Mouse (Mus musculus) MEL (cell line): ENCODE results near the gene Lrrc63. TPM values are rescaled to one million over a fixed set of nuclear protein-coding genes. Genes with fewer than 3 reads are reported as not detected.

Experiments
- DNase-seq: peaks from one replicate; pipeline ENCODE4 v3.0.0; 2011; ENCODE audit warnings: low read depth, low spot score
- H3K27ac ChIP-seq: 2 replicates; pipeline ENCODE4 v1.5.1; 2012; ENCODE audit warnings: low read depth, mild to moderate bottlenecking, control low read depth, low read length, moderate library complexity; ENCODE audit not compliant: control insufficient read depth
- H3K27me3 ChIP-seq, 2 experiments: fragments of 150-350 bp in 1 of 2; sonication (generic) in 1 of 2; 2 replicates each; pipeline ENCODE4 v1.6.1; 2012; ENCODE audit warnings: low read length in 2 of 2, mild to moderate bottlenecking in 2 of 2, improper control_type of control experiment in 1 of 2, moderate library complexity in 1 of 2; ENCODE audit not compliant: insufficient read depth in 2 of 2, control insufficient read depth in 1 of 2
- H3K36me3 ChIP-seq, 2 experiments: 2 replicates each; pipeline ENCODE4 v1.6.1; 2012 to 2014; ENCODE audit warnings: low read length in 2 of 2, improper control_type of control experiment in 1 of 2, inconsistent platforms in 1 of 2, mild to moderate bottlenecking in 1 of 2; ENCODE audit not compliant: insufficient read depth in 2 of 2, control insufficient read depth in 1 of 2
- H3K4me1 ChIP-seq, 2 experiments: fragments of 150-350 bp in 1 of 2; sonication (generic) in 1 of 2; 2 replicates each; pipeline ENCODE4 v1.6.1; 2012; ENCODE audit warnings: low read length in 2 of 2, improper control_type of control experiment in 1 of 2, mild to moderate bottlenecking in 1 of 2; ENCODE audit not compliant: insufficient read depth in 2 of 2, control insufficient read depth in 1 of 2
- H3K4me3 ChIP-seq, 2 experiments: fragments of 150-350 bp in 1 of 2; sonication (generic) in 1 of 2; 2 replicates each; pipeline ENCODE4 v1.5.1; 2012; ENCODE audit warnings: low read depth in 2 of 2, low read length in 2 of 2, mild to moderate bottlenecking in 2 of 2, moderate library complexity in 2 of 2, control low read depth in 1 of 2, improper control_type of control experiment in 1 of 2; ENCODE audit not compliant: control insufficient read depth in 1 of 2, insufficient read depth in 1 of 2
- H3K79me2 ChIP-seq: 2 replicates; pipeline ENCODE4 v1.6.1; 2012; ENCODE audit warnings: mild to moderate bottlenecking, low read length, moderate library complexity; ENCODE audit not compliant: control insufficient read depth, poor library complexity, insufficient read depth
- H3K9ac ChIP-seq: 2 replicates; pipeline ENCODE4 v1.6.1; 2012; ENCODE audit warnings: low read depth, mild to moderate bottlenecking, control low read depth, low read length, moderate library complexity; ENCODE audit not compliant: control insufficient read depth, poor library complexity, severe bottlenecking
- H3K9me3 ChIP-seq: fragments of 150-350 bp; sonication (generic); replicated peaks from 2 replicates; pipeline ENCODE4 v1.6.1; 2012; ENCODE audit warnings: mild to moderate bottlenecking, low read length, improper control_type of control experiment, moderate library complexity; ENCODE audit not compliant: insufficient read depth
- BHLHE40 ChIP-seq: IDR thresholded peaks from 2 replicates; pipeline ENCODE4 v1.6.1; 2012; ENCODE audit warnings: low read depth, mild to moderate bottlenecking, inconsistent platforms, low read length, improper control_type of control experiment, borderline replicate concordance
- CHD1 ChIP-seq: IDR thresholded peaks from 2 replicates; pipeline ENCODE4 v1.6.1; 2012; ENCODE audit warnings: low read depth, mild to moderate bottlenecking, inconsistent platforms, low read length, improper control_type of control experiment
- CHD2 ChIP-seq: IDR thresholded peaks from 2 replicates; pipeline ENCODE4 v1.6.1; 2011; ENCODE audit warnings: low read length, improper control_type of control experiment
- CTCF ChIP-seq, 3 experiments: IDR thresholded peaks in 2 of 3; conservative IDR thresholded peaks in 1 of 3; 2 replicates each; pipeline ENCODE4 v1.5.1; 2011 to 2012; ENCODE audit warnings: low read length in 3 of 3, low read depth in 2 of 3, mild to moderate bottlenecking in 2 of 3, improper control_type of control experiment in 1 of 3, inconsistent platforms in 1 of 3, mixed read lengths in 1 of 3, moderate library complexity in 1 of 3; ENCODE audit not compliant: control insufficient read depth in 1 of 3, insufficient read depth in 1 of 3, poor library complexity in 1 of 3, severe bottlenecking in 1 of 3
- E2F4 ChIP-seq: IDR thresholded peaks from 2 replicates; pipeline ENCODE4 v1.6.1; 2011; ENCODE audit warnings: low read depth, low read length, improper control_type of control experiment, borderline replicate concordance
- ELF1 ChIP-seq: IDR thresholded peaks from 2 replicates; pipeline ENCODE4 v1.6.1; 2014; ENCODE audit warnings: low read depth, mild to moderate bottlenecking, inconsistent platforms, low read length, improper control_type of control experiment, moderate library complexity
- EP300 ChIP-seq, 2 experiments: IDR thresholded peaks; 2 replicates each; pipeline ENCODE4 v1.6.1; 2011; ENCODE audit warnings: improper control_type of control experiment in 2 of 2, low read length in 2 of 2, low read depth in 1 of 2, mild to moderate bottlenecking in 1 of 2
- ETS1 ChIP-seq: IDR thresholded peaks from 2 replicates; pipeline ENCODE4 v1.6.1; 2012; ENCODE audit warnings: low read depth, mild to moderate bottlenecking, inconsistent platforms, low read length, improper control_type of control experiment, moderate library complexity
- GABPA ChIP-seq: IDR thresholded peaks from 2 replicates; pipeline ENCODE4 v1.6.1; 2012; ENCODE audit warnings: low read depth, mild to moderate bottlenecking, inconsistent platforms, low read length, improper control_type of control experiment, moderate library complexity
- GATA1 ChIP-seq: IDR thresholded peaks from 2 replicates; pipeline ENCODE4 v1.6.1; 2011; ENCODE audit warnings: low read depth, low read length, improper control_type of control experiment
- HCFC1 ChIP-seq: IDR thresholded peaks from 2 replicates; pipeline ENCODE4 v1.6.1; 2012; ENCODE audit warnings: low read depth, mild to moderate bottlenecking, inconsistent platforms, low read length, improper control_type of control experiment, moderate library complexity
- JUND ChIP-seq: IDR thresholded peaks from 2 replicates; pipeline ENCODE4 v1.6.1; 2011; ENCODE audit warnings: low read depth, mild to moderate bottlenecking, improper control_type of control experiment, low read length
- KAT2A ChIP-seq: conservative IDR thresholded peaks from 2 replicates; pipeline ENCODE4 v1.6.1; 2012; ENCODE audit warnings: low read depth, low read length, improper control_type of control experiment, inconsistent platforms
- MAFK ChIP-seq: IDR thresholded peaks from 2 replicates; pipeline ENCODE4 v1.6.1; 2011; ENCODE audit warnings: low read depth, mild to moderate bottlenecking, low read length, improper control_type of control experiment, borderline replicate concordance
- MAX ChIP-seq: IDR thresholded peaks from 2 replicates; pipeline ENCODE4 v1.6.1; 2011; ENCODE audit warnings: low read length, improper control_type of control experiment
- MAZ ChIP-seq: IDR thresholded peaks from 2 replicates; pipeline ENCODE4 v1.6.1; 2012; ENCODE audit warnings: low read depth, mild to moderate bottlenecking, inconsistent platforms, low read length, improper control_type of control experiment
- MEF2A ChIP-seq: IDR thresholded peaks from 2 replicates; pipeline ENCODE4 v1.6.1; 2014; ENCODE audit warnings: low read depth, mild to moderate bottlenecking, inconsistent platforms, low read length, improper control_type of control experiment; ENCODE audit not compliant: poor library complexity, insufficient replicate concordance, severe bottlenecking; ENCODE audit errors: extremely low read depth
- MXI1 ChIP-seq: IDR thresholded peaks from 2 replicates; pipeline ENCODE4 v1.6.1; 2011; ENCODE audit warnings: mild to moderate bottlenecking, low read depth, low read length, improper control_type of control experiment
- MYB ChIP-seq: IDR thresholded peaks from 2 replicates; pipeline ENCODE4 v1.6.1; 2011; ENCODE audit warnings: mild to moderate bottlenecking, low read depth, low read length, improper control_type of control experiment
- MYC ChIP-seq: IDR thresholded peaks from 2 replicates; pipeline ENCODE4 v1.6.1; 2011; ENCODE audit warnings: low read depth, mild to moderate bottlenecking, low read length, improper control_type of control experiment, moderate library complexity
- NRF1 ChIP-seq: IDR thresholded peaks from 2 replicates; pipeline ENCODE4 v1.6.1; 2014; ENCODE audit warnings: low read depth, mild to moderate bottlenecking, inconsistent platforms, low read length, improper control_type of control experiment, moderate library complexity; ENCODE audit not compliant: poor library complexity, insufficient read depth, severe bottlenecking
- POLR2A ChIP-seq, 2 experiments: IDR thresholded peaks; 2 replicates each; pipeline ENCODE4 v1.6.1; 2011 to 2012; ENCODE audit warnings: low read length in 2 of 2, mild to moderate bottlenecking in 2 of 2, control low read depth in 1 of 2, improper control_type of control experiment in 1 of 2, low read depth in 1 of 2, moderate library complexity in 1 of 2; ENCODE audit not compliant: control insufficient read depth in 1 of 2, insufficient read depth in 1 of 2, poor library complexity in 1 of 2
- POLR2AphosphoS2 ChIP-seq: IDR thresholded peaks from 2 replicates; pipeline ENCODE4 v1.6.1; 2011; ENCODE audit warnings: low read length, improper control_type of control experiment
- POLR2AphosphoS5 ChIP-seq: IDR thresholded peaks from 2 replicates; pipeline ENCODE4 v1.6.1; 2012; ENCODE audit warnings: low read depth, borderline replicate concordance, mild to moderate bottlenecking, inconsistent platforms, low read length, moderate library complexity, mixed read lengths
- RAD21 ChIP-seq: IDR thresholded peaks from 2 replicates; pipeline ENCODE4 v1.6.1; 2011; ENCODE audit warnings: mild to moderate bottlenecking, low read depth, low read length, improper control_type of control experiment
- RCOR1 ChIP-seq: IDR thresholded peaks from 2 replicates; pipeline ENCODE4 v1.6.1; 2012; ENCODE audit warnings: low read depth, mild to moderate bottlenecking, inconsistent platforms, low read length, improper control_type of control experiment
- SIN3A ChIP-seq: IDR thresholded peaks from 2 replicates; pipeline ENCODE4 v1.6.1; 2012; ENCODE audit warnings: low read length, improper control_type of control experiment, inconsistent platforms
- SMC3 ChIP-seq: IDR thresholded peaks from 2 replicates; pipeline ENCODE4 v1.6.1; 2011; ENCODE audit warnings: low read depth, low read length, improper control_type of control experiment
- TAL1 ChIP-seq: IDR thresholded peaks from 2 replicates; pipeline ENCODE4 v1.6.1; 2012; ENCODE audit warnings: mild to moderate bottlenecking, inconsistent platforms, low read length, moderate library complexity, mixed read lengths
- TBP ChIP-seq: IDR thresholded peaks from 2 replicates; pipeline ENCODE4 v1.8.0; 2011; ENCODE audit warnings: low read depth, low read length, improper control_type of control experiment
- TCF12 ChIP-seq: IDR thresholded peaks from 2 replicates; pipeline ENCODE4 v1.6.1; 2014; ENCODE audit warnings: low read depth, mild to moderate bottlenecking, inconsistent platforms, low read length, improper control_type of control experiment, moderate library complexity
- UBTF ChIP-seq: IDR thresholded peaks from 2 replicates; pipeline ENCODE4 v1.6.1; 2012; ENCODE audit warnings: low read depth, mild to moderate bottlenecking, inconsistent platforms, low read length, improper control_type of control experiment, moderate library complexity, borderline replicate concordance; ENCODE audit not compliant: insufficient read depth
- USF1 ChIP-seq: IDR thresholded peaks from 2 replicates; pipeline ENCODE4 v1.6.1; 2014; ENCODE audit warnings: low read depth, mild to moderate bottlenecking, inconsistent platforms, low read length, improper control_type of control experiment, moderate library complexity
- ZC3H11A ChIP-seq: IDR thresholded peaks from 2 replicates; pipeline ENCODE4 v1.6.1; 2012; ENCODE audit warnings: low read depth, mild to moderate bottlenecking, inconsistent platforms, low read length, improper control_type of control experiment
- ZKSCAN1 ChIP-seq: IDR thresholded peaks from 2 replicates; pipeline ENCODE4 v1.6.1; 2012; ENCODE audit warnings: low read depth, mild to moderate bottlenecking, inconsistent platforms, low read length, improper control_type of control experiment, moderate library complexity
- ZMIZ1 ChIP-seq: IDR thresholded peaks from 2 replicates; pipeline ENCODE4 v1.6.1; 2012; ENCODE audit warnings: low read depth, mild to moderate bottlenecking, inconsistent platforms, low read length, improper control_type of control experiment, moderate library complexity
- ZNF384 ChIP-seq: IDR thresholded peaks from 2 replicates; pipeline ENCODE4 v1.6.1; 2012; ENCODE audit warnings: low read depth, mild to moderate bottlenecking, inconsistent platforms, low read length, improper control_type of control experiment
- polyA plus RNA-seq, 2 experiments: library from polyadenylated mRNA; stranded (reverse) in 1 of 2; unstranded in 1 of 2; fragments of >175 nt in 1 of 2; fragments of >200 nt in 1 of 2; gene quantifications; 2 replicates each; pipeline versions ENCODE4 v1.2.1 to v1.2.4; 2012; ENCODE audit warnings: low replicate concordance in 2 of 2, low read depth in 1 of 2; ENCODE audit not compliant: insufficient read length in 2 of 2, insufficient read depth in 1 of 2, missing spikeins in 1 of 2
- total RNA-seq: library from RNA; depleted of rRNA; stranded (reverse); fragments of 300-350 nt; gene quantifications from 2 replicates; pipeline ENCODE4 v1.2.3, GENCODE M21; 2012

The Lrrc63 gene
- total and polyA plus RNA-seq, 3 experiments = not detected

GRCm38 (mm10) chr14:75148229-75148628 is 17.5 kb upstream of the Lrrc63 start:
- peak overlapping the region; percentile 52 for H3K9ac ChIP-seq
- peak overlapping the region; percentile 97 for H3K27ac ChIP-seq
- peaks cover 0 to 26% of the 10 kb centered on the region in 2 experiments; a peak in 2 of 4 replicates for H3K36me3 ChIP-seq
- no peaks in the 10 kb centered on the region for H3K79me2 ChIP-seq
- no peaks in the 10 kb centered on the region for H3K27me3 ChIP-seq
- H3K9me3 ChIP-seq = no peaks in the 10 kb centered on the region
- DNase-seq = peak; percentile 92
- peaks cover 15 to 25% of the 10 kb centered on the region in 2 experiments for H3K4me1 ChIP-seq
- H3K4me3 ChIP-seq = peak overlapping the region; percentile 24 to 55
- TF ChIP-seq UBTF = no peak
- TF ChIP-seq EP300 (IDR thresholded peaks at IDR 0.05; ENCODE audit: low read depth in 1 of 2, low read length in 2 of 2) = peak; percentile 94 to 96
- no peak for TF ChIP-seq E2F4
- peak; percentile 93 for TF ChIP-seq TCF12
- TF ChIP-seq MAFK = peak; percentile 62; the same call in 1 of the 2 replicates
- no peak for TF ChIP-seq NRF1
- no peak for TF ChIP-seq JUND
- TF ChIP-seq RCOR1 = peak; percentile 93
- TF ChIP-seq MYB = peak; percentile 76
- TF ChIP-seq SIN3A = peak; percentile 72
- TF ChIP-seq MAZ = 0 out of 2 replicates have a peak, but pooled peaks have one; percentile 34
- no peak for TF ChIP-seq SMC3
- TF ChIP-seq MEF2A = peak; percentile 73; the same call in 1 of the 2 replicates
- no peak for TF ChIP-seq ZC3H11A
- TF ChIP-seq GABPA = no peak
- 0 out of 2 replicates have a peak, but pooled peaks have one; percentile 34 for TF ChIP-seq TAL1
- peak; percentile 25; the same call in 1 of the 2 replicates for TF ChIP-seq ELF1
- TF ChIP-seq USF1 = peak; percentile 21; the same call in 1 of the 2 replicates
- TF ChIP-seq GATA1 = peak; percentile 84
- peak; percentile 95 for TF ChIP-seq ETS1
- no peak for TF ChIP-seq ZKSCAN1
- peak; percentile 53; the same call in 1 of the 2 replicates for TF ChIP-seq KAT2A
- TF ChIP-seq RAD21 = no peak
- TF ChIP-seq TBP = peak; percentile 72; the same call in 1 of the 2 replicates
- no peak for TF ChIP-seq MYC
- TF ChIP-seq POLR2AphosphoS5 = no peak
- peak; percentile 10; the same call in 1 of the 2 replicates for TF ChIP-seq ZNF384
- no peak for TF ChIP-seq POLR2AphosphoS2
- TF ChIP-seq MXI1 = peak; percentile 28; the same call in 1 of the 2 replicates
- no peak for TF ChIP-seq POLR2A (IDR thresholded peaks at IDR 0.05; ENCODE audit: control insufficient read depth in 1 of 2, insufficient read depth in 1 of 2, low read depth in 1 of 2, low read length in 2 of 2, poor library complexity in 1 of 2)
- no peak for TF ChIP-seq CHD1
- TF ChIP-seq CHD2 = peak; percentile 15; the same call in 1 of the 2 replicates
- peak; percentile 66 for TF ChIP-seq BHLHE40
- 0 out of 2 replicates have a peak, but pooled peaks have one; percentile 29 for TF ChIP-seq MAX
- TF ChIP-seq ZMIZ1 = no peak; the same call in 1 of the 2 replicates
- TF ChIP-seq CTCF (IDR thresholded peaks at IDR 0.05 in 2 of 3, conservative IDR thresholded peaks at IDR 0.05 in 1 of 3; ENCODE audit: control insufficient read depth in 1 of 3, insufficient read depth in 1 of 3, low read depth in 2 of 3, low read length in 3 of 3, poor library complexity in 1 of 3, severe bottlenecking in 1 of 3) = no peak
- no peak for TF ChIP-seq HCFC1
